9 mouse cellular contexts compared by ENCODE assay signal in genomic region chr11:102137625-102138446, GRCm38 (mm10). TPM values are rescaled to one million over a fixed set of nuclear protein-coding genes. Genes with fewer than 3 reads are reported as not detected.
DNase-seq lines count a peak whose midpoint lies in the region; ATAC-seq lines count a peak whose summit lies in the region.
"Had no signal": no experiment of that assay in that cellular context is flagged by ENCODE, and none has a peak within 500 bp of the region (broad histone marks: within the 10 kb centered on the region; RNA-seq: fewer than 3 reads in every experiment).

No protein-coding gene starts in this region.

- peak overlapping the region; percentile 18; the same call in 1 of the 2 replicates for H3K9ac ChIP-seq in intestine, embryonic 14.5 days (ENCODE audit: low read length)
- H3K9ac ChIP-seq in midbrain, embryonic 16.5 days (ENCODE audit: low read depth, low read length) = no peak overlapping the region

- peak overlapping the region; percentile 47 for H3K4me3 ChIP-seq in heart, embryonic 10.5 days
- peak overlapping the region; percentile 45 for H3K4me3 ChIP-seq in embryonic facial prominence, embryonic 10.5 days
- no peak overlapping the region for H3K4me3 ChIP-seq in intestine, embryonic 14.5 days (ENCODE audit: low read depth, low read length)
- peak overlapping the region; percentile 15; the same call in 1 of the 2 replicates for H3K4me3 ChIP-seq in midbrain, embryonic 16.5 days (ENCODE audit: low read depth, low read length)

- ATAC-seq in intestine, embryonic 14.5 days (replicated peaks; ENCODE audit: low FRiP score, low TSS enrichment, low read depth) = no peak
- no peak for ATAC-seq in midbrain, embryonic 16.5 days

- H3K27me3 ChIP-seq in heart, embryonic 10.5 days (ENCODE audit: insufficient read depth, poor library complexity, severe bottlenecking) = peaks cover 38% of the 10 kb centered on the region
- H3K27me3 ChIP-seq in embryonic facial prominence, embryonic 10.5 days (replicated peaks; ENCODE audit: low read depth, poor library complexity, severe bottlenecking) = peaks cover 54% of the 10 kb centered on the region
- 0 out of 2 replicates have a peak, but pooled peaks cover 3% of the 10 kb centered on the region for H3K27me3 ChIP-seq in intestine, embryonic 14.5 days (replicated peaks; ENCODE audit: control insufficient read depth, insufficient read depth, low read length)
- H3K27me3 ChIP-seq in midbrain, embryonic 16.5 days (ENCODE audit: control insufficient read depth, insufficient read depth, low read depth, low read length) = peaks cover 3% of the 10 kb centered on the region; the same call in 1 of the 2 replicates

- no peak for DNase-seq in heart, embryonic 10.5 days (ENCODE audit: low spot score)
- DNase-seq in heart, postnatal 4 days = no peak
- no peak for DNase-seq in embryonic facial prominence, embryonic 10.5 days (ENCODE audit: low spot score)
- no peak for DNase-seq in intestine, embryonic 14.5 days (ENCODE audit: low spot score)
- no peak for DNase-seq in thymus, postnatal 36 days
- no peak for DNase-seq in ovary, postnatal 10 days (ENCODE audit: low spot score)
- DNase-seq in adrenal gland, postnatal 36 days = no peak

- H3K36me3 ChIP-seq in heart, embryonic 10.5 days = no peaks in the 10 kb centered on the region
- H3K36me3 ChIP-seq in embryonic facial prominence, embryonic 10.5 days (replicated peaks) = no peaks in the 10 kb centered on the region
- H3K36me3 ChIP-seq in intestine, embryonic 14.5 days (ENCODE audit: control insufficient read depth, insufficient read depth, low read length) = no peaks in the 10 kb centered on the region
- H3K36me3 ChIP-seq in midbrain, embryonic 16.5 days (ENCODE audit: control insufficient read depth, insufficient read depth, low read length) = no peaks in the 10 kb centered on the region

- H3K4me1 ChIP-seq in heart, embryonic 10.5 days = peaks cover 14% of the 10 kb centered on the region
- H3K4me1 ChIP-seq in embryonic facial prominence, embryonic 10.5 days = peaks cover 23% of the 10 kb centered on the region
- 0 out of 2 replicates have a peak, but pooled peaks cover 3% of the 10 kb centered on the region for H3K4me1 ChIP-seq in intestine, embryonic 14.5 days (replicated peaks; ENCODE audit: control insufficient read depth, insufficient read depth, low read length)
- peaks cover 4% of the 10 kb centered on the region; the same call in 1 of the 2 replicates for H3K4me1 ChIP-seq in midbrain, embryonic 16.5 days (ENCODE audit: control insufficient read depth, insufficient read depth, low read length)

- H3K4me2 ChIP-seq in intestine, embryonic 14.5 days (ENCODE audit: low read length) = peak overlapping the region; percentile 51
- peak overlapping the region; percentile 56 for H3K4me2 ChIP-seq in midbrain, embryonic 16.5 days (ENCODE audit: low read length)

- H3K27ac ChIP-seq in heart, embryonic 10.5 days = no peak overlapping the region
- H3K27ac ChIP-seq in embryonic facial prominence, embryonic 10.5 days (replicated peaks) = no peak overlapping the region
- no peak overlapping the region for H3K27ac ChIP-seq in intestine, embryonic 14.5 days (ENCODE audit: low read depth)
- no peak overlapping the region for H3K27ac ChIP-seq in midbrain, embryonic 16.5 days (ENCODE audit: low read length)

- no peaks in the 10 kb centered on the region for H3K9me3 ChIP-seq in heart, embryonic 10.5 days
- H3K9me3 ChIP-seq in embryonic facial prominence, embryonic 10.5 days = no peaks in the 10 kb centered on the region
- H3K9me3 ChIP-seq in intestine, embryonic 14.5 days (ENCODE audit: control insufficient read depth, low read length) = no peaks in the 10 kb centered on the region
- no peaks in the 10 kb centered on the region for H3K9me3 ChIP-seq in midbrain, embryonic 16.5 days (replicated peaks; ENCODE audit: control insufficient read depth, low read length, poor library complexity, severe bottlenecking)

- 44% methylated on average over 13 of the region's 13 CpGs for WGBS in heart, embryonic 10.5 days
- 48% methylated on average over 13 of the region's 13 CpGs for WGBS in embryonic facial prominence, embryonic 10.5 days
- 42% methylated on average over 13 of the region's 13 CpGs for WGBS in intestine, embryonic 14.5 days
- 47% methylated on average over 13 of the region's 13 CpGs for WGBS in midbrain, embryonic 16.5 days

RNA-seq across cellular contexts. Expression of gene Nags, which starts 7.5 kb away (rescaled TPM):
- polyA plus RNA-seq in heart, embryonic 10.5 days (2016; fragmentation: Nextera tagmentation; extraction: Ambion mirVana) = 0.25 and 1.3 TPM in 2 replicates
- not detected for total RNA-seq in heart, postnatal 4 days (2021)
- polyA plus RNA-seq in embryonic facial prominence, embryonic 10.5 days (2016; fragmentation: Nextera tagmentation; extraction: Ambion mirVana) = not detected in 2 replicates
- polyA plus RNA-seq in intestine, embryonic 14.5 days (2014; fragmentation: Nextera tagmentation; extraction: Ambion mirVana) = 1.7 and 3.4 TPM in 2 replicates
- 0.20 TPM in 1 of 2 replicates, not detected in the other for polyA plus RNA-seq in midbrain, embryonic 16.5 days (2015; fragmentation: Nextera tagmentation; extraction: Ambion mirVana)
- under 1 TPM; 0.13 to 0.43 TPM for total RNA-seq in adrenal gland, postnatal 36 days (2021)

RNA-seq across cellular contexts. Expression of gene Tmem101, which starts 18.4 kb away (rescaled TPM):
- polyA plus RNA-seq in heart, embryonic 10.5 days (2016; fragmentation: Nextera tagmentation; extraction: Ambion mirVana) = 40.8 and 44.6 TPM in 2 replicates
- 10 to 100 TPM; 15.0 to 15.4 TPM for total RNA-seq in heart, postnatal 4 days (2021)
- 35.0 and 38.0 TPM in 2 replicates for polyA plus RNA-seq in embryonic facial prominence, embryonic 10.5 days (2016; fragmentation: Nextera tagmentation; extraction: Ambion mirVana)
- 22.6 and 27.1 TPM in 2 replicates for polyA plus RNA-seq in intestine, embryonic 14.5 days (2014; fragmentation: Nextera tagmentation; extraction: Ambion mirVana)
- polyA plus RNA-seq in midbrain, embryonic 16.5 days (2015; fragmentation: Nextera tagmentation; extraction: Ambion mirVana) = 45.8 and 46.5 TPM in 2 replicates
- total RNA-seq in adrenal gland, postnatal 36 days (2021) = 10 to 100 TPM; 15.2 to 17.7 TPM

RNA-seq across cellular contexts. Expression of gene Pyy, which starts 30.2 kb away (rescaled TPM):
- polyA plus RNA-seq in heart, embryonic 10.5 days (2016; fragmentation: Nextera tagmentation; extraction: Ambion mirVana) = 3.0 TPM in 1 of 2 replicates, not detected in the other
- total RNA-seq in heart, postnatal 4 days (2021) = not detected
- 0.32 and 0.49 TPM in 2 replicates for polyA plus RNA-seq in embryonic facial prominence, embryonic 10.5 days (2016; fragmentation: Nextera tagmentation; extraction: Ambion mirVana)
- 41.5 TPM in 1 of 2 replicates, not detected in the other for polyA plus RNA-seq in intestine, embryonic 14.5 days (2014; fragmentation: Nextera tagmentation; extraction: Ambion mirVana)
- not detected in 2 replicates for polyA plus RNA-seq in midbrain, embryonic 16.5 days (2015; fragmentation: Nextera tagmentation; extraction: Ambion mirVana)
- not detected for total RNA-seq in adrenal gland, postnatal 36 days (2021)
- total RNA-seq: left cerebral cortex, adult 8-10 months had no signal

RNA-seq across cellular contexts. Expression of gene Ppy, which starts 36.7 kb away (rescaled TPM):
- not detected in 2 replicates for polyA plus RNA-seq in heart, embryonic 10.5 days (2016; fragmentation: Nextera tagmentation; extraction: Ambion mirVana)
- not detected for total RNA-seq in heart, postnatal 4 days (2021)
- polyA plus RNA-seq in embryonic facial prominence, embryonic 10.5 days (2016; fragmentation: Nextera tagmentation; extraction: Ambion mirVana) = not detected in 2 replicates
- 2.0 TPM in 1 of 2 replicates, not detected in the other for polyA plus RNA-seq in intestine, embryonic 14.5 days (2014; fragmentation: Nextera tagmentation; extraction: Ambion mirVana)
- polyA plus RNA-seq in midbrain, embryonic 16.5 days (2015; fragmentation: Nextera tagmentation; extraction: Ambion mirVana) = not detected in 2 replicates
- total RNA-seq in adrenal gland, postnatal 36 days (2021) = not detected
- total RNA-seq: left cerebral cortex, adult 8-10 months had no signal

RNA-seq across cellular contexts. Expression of gene Lsm12, which starts 47.3 kb away (rescaled TPM):
- 90.9 and 108 TPM in 2 replicates for polyA plus RNA-seq in heart, embryonic 10.5 days (2016; fragmentation: Nextera tagmentation; extraction: Ambion mirVana)
- total RNA-seq in heart, postnatal 4 days (2021) = 10 to 100 TPM; 71.3 to 75.3 TPM
- 145 and 155 TPM in 2 replicates for polyA plus RNA-seq in embryonic facial prominence, embryonic 10.5 days (2016; fragmentation: Nextera tagmentation; extraction: Ambion mirVana)
- 88.4 and 89.9 TPM in 2 replicates for polyA plus RNA-seq in intestine, embryonic 14.5 days (2014; fragmentation: Nextera tagmentation; extraction: Ambion mirVana)
- 87.8 and 95.3 TPM in 2 replicates for polyA plus RNA-seq in midbrain, embryonic 16.5 days (2015; fragmentation: Nextera tagmentation; extraction: Ambion mirVana)
- 10 to 100 TPM; 81.9 to 90.1 TPM for total RNA-seq in adrenal gland, postnatal 36 days (2021)
